Mouse (Mus musculus): ENCODE measurements at regions not wholly inside any gene's neighbourhood (a gene's known extent, or its start where the extent isn't known, plus 50 kb on each side); places are given as distances from the start of the nearest gene placed in this dataset.
"Not testable (repeated sequence)": the region's sequence is repeated elsewhere in the genome, so short reads cannot be mapped to it uniquely, and the experiment has no call there.

DNA sequence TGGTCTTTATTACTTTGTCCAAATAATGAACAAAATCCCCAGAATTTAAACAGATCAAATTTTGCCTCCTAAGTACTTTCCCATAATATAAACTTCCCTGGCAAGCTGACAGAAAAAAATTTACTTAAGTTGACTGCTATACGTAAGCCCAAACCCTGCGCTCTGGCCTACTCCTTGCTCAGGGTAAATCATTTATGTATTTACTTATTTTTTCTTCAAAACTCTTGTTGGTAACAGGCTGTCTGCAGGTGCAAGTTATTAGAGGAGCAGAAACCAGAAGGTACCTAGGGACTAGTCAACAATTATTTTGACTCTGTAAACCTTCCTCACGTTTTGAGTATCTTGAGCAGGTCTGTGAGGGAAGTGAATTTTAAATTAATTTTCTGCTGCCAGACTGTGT is 2615.7 kb downstream of the Poteg start:
- H3K4me3 ChIP-seq (ENCODE audit: low read depth, low read length) = no peak overlapping the region
- H3K9me3 ChIP-seq (replicated peaks; ENCODE audit: control insufficient read depth, low read length, poor library complexity, severe bottlenecking) = no peaks in the 10 kb centered on the region
- WGBS = 84% methylated on average over 3 of the region's 3 CpGs

DNA sequence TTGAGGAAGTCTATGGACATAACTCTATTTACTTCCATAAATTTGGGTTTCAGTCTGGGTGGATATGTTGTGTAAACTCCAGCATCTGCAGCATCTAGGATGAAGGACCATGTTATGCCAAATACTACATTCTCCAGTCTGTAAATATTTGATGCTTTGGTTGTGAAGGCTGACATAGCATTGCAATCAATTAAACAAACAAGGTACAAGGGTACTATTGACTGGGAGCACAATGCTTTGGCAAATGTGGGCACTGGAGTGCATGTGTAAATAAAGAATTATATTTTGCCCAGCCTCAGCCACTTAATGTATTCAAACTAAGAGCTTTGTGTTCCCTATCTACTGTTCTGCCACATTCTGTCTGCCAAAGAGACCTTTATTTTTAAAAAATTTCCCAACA is 2630.3 kb downstream of the Poteg start:
- Histone ChIP-seq H3K4me2 (ENCODE audit: low read length) (no peak overlapping the region), H3K9me3 (replicated peaks; ENCODE audit: control insufficient read depth, low read length, poor library complexity, severe bottlenecking) (no peaks in the 10 kb centered on the region), H3K27ac (ENCODE audit: low read length) (no peak overlapping the region), H3K9ac (ENCODE audit: low read depth, low read length) (no peak overlapping the region), H3K36me3 (ENCODE audit: control insufficient read depth, insufficient read depth, low read length) (no peaks in the 10 kb centered on the region), H3K27me3 (ENCODE audit: control insufficient read depth, insufficient read depth, low read depth, low read length) (no peaks in the 10 kb centered on the region), H3K4me1 (ENCODE audit: control insufficient read depth, insufficient read depth, low read length) (no peaks in the 10 kb centered on the region), H3K4me3 (ENCODE audit: low read depth, low read length) (no peak overlapping the region)
- no peak for ATAC-seq

More for the DNA sequence above, 2615.7 kb downstream of the Poteg start:
- H3K4me2 ChIP-seq (ENCODE audit: low read length) = no peak overlapping the region
- H3K4me1 ChIP-seq (ENCODE audit: control insufficient read depth, insufficient read depth, low read length) = no peaks in the 10 kb centered on the region
- no peaks in the 10 kb centered on the region for H3K36me3 ChIP-seq (ENCODE audit: control insufficient read depth, insufficient read depth, low read length)
- no peak overlapping the region for H3K27ac ChIP-seq (ENCODE audit: low read length)
- ATAC-seq = no peak
- no peak overlapping the region for H3K9ac ChIP-seq (ENCODE audit: low read depth, low read length)
- no peaks in the 10 kb centered on the region for H3K27me3 ChIP-seq (ENCODE audit: control insufficient read depth, insufficient read depth, low read depth, low read length)

DNA sequence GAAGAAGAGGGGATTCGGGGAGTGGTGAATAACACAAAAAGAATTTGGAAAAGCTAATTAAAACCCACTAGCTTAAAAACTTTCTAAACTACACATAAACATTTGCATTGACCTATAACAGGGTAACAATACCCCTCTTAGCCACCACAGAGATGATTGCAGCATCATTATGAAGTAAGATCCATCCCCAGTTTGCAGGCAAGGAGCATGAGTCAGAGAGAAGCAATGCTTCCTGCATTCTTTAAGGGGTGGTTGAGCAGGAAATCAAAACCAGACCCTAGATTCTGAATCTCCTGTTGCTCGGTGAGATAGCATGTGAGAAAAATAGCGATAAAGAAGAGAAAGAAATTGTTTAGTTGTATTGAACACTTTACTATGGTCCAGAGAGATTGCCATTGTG is 2680.3 kb downstream of the Poteg start:
- Histone ChIP-seq H3K4me2 (ENCODE audit: low read length) (no peak overlapping the region), H3K27me3 (ENCODE audit: control insufficient read depth, insufficient read depth, low read depth, low read length) (no peaks in the 10 kb centered on the region), H3K9ac (ENCODE audit: low read depth, low read length) (no peak overlapping the region), H3K4me3 (ENCODE audit: low read depth, low read length) (no peak overlapping the region), H3K9me3 (replicated peaks; ENCODE audit: control insufficient read depth, low read length, poor library complexity, severe bottlenecking) (no peaks in the 10 kb centered on the region), H3K4me1 (ENCODE audit: control insufficient read depth, insufficient read depth, low read length) (no peaks in the 10 kb centered on the region), H3K36me3 (ENCODE audit: control insufficient read depth, insufficient read depth, low read length) (no peaks in the 10 kb centered on the region), H3K27ac (ENCODE audit: low read length) (no peak overlapping the region)
- WGBS = 92% methylated on average over 3 of the region's 3 CpGs
- ATAC-seq = no peak

DNA sequence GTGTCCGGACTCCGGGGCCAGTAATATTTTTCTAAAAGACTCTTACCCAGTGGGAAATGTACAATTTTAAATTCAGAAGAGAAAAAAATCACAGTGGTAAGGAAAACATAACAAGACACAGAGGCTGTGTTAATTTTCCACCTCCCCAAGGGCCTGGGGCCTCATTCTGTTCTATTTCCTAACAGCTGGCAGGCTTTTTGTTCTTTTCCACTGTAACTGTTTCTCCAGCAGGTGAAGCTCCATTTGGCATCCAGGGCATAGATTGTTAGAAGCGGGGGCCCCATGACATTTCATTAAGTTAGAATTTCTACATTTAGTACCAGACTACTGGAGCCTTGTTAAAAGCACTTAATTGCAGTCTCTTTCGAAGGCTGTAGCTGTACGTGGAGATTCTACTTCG is 2687.5 kb downstream of the Poteg start:
- Histone ChIP-seq H3K4me1 (ENCODE audit: control insufficient read depth, insufficient read depth, low read length) (no peaks in the 10 kb centered on the region), H3K9me3 (replicated peaks; ENCODE audit: control insufficient read depth, low read length, poor library complexity, severe bottlenecking) (no peaks in the 10 kb centered on the region), H3K9ac (ENCODE audit: low read depth, low read length) (no peak overlapping the region), H3K36me3 (ENCODE audit: control insufficient read depth, insufficient read depth, low read length) (no peaks in the 10 kb centered on the region), H3K4me3 (ENCODE audit: low read depth, low read length) (no peak overlapping the region), H3K4me2 (ENCODE audit: low read length) (no peak overlapping the region), H3K27me3 (ENCODE audit: control insufficient read depth, insufficient read depth, low read depth, low read length) (no peaks in the 10 kb centered on the region), H3K27ac (ENCODE audit: low read length) (no peak overlapping the region)
- 54% methylated on average over 6 of the region's 6 CpGs for WGBS
- ATAC-seq = no peak

DNA sequence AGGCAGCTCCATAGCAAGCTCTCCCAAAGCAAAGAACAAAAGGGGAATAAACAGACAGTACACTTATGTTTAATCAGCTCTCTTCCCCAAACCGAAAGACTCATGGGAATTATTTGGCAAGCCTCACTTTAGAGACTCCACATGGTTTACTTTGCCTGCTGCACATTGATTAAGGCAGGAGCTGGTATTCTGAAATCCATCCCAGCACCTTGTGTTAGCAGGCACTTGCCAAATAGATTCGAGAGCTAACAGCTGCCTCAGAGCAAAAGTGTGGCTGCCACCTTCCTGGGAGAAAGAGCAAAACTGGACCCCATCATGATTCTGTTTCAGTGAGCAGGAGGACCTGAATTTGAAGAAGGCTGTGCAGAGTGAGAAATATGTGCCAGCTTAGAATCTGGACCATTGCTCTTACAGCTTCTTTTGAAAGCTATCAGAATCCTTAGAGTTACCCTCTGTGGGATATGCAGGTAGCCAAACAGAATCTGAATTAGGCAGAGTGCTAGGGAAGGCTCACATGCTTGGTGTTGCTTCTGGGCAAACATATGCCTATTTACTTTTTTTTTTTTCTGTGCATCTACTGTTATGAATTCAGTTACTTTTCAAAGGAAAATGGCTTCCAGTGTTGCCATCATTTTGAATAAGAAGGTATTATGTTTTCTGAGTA is 2703.8 kb downstream of the Poteg start:
- Histone ChIP-seq H3K27ac (ENCODE audit: low read length) (no peak overlapping the region), H3K4me3 (ENCODE audit: low read depth, low read length) (no peak overlapping the region), H3K4me1 (ENCODE audit: control insufficient read depth, insufficient read depth, low read length) (peaks cover 2% of the 10 kb centered on the region; the same call in 1 of the 2 replicates), H3K27me3 (ENCODE audit: control insufficient read depth, insufficient read depth, low read depth, low read length) (no peaks in the 10 kb centered on the region), H3K9ac (ENCODE audit: low read depth, low read length) (no peak overlapping the region), H3K9me3 (replicated peaks; ENCODE audit: control insufficient read depth, low read length, poor library complexity, severe bottlenecking) (no peaks in the 10 kb centered on the region), H3K4me2 (ENCODE audit: low read length) (no peak overlapping the region), H3K36me3 (ENCODE audit: control insufficient read depth, insufficient read depth, low read length) (no peaks in the 10 kb centered on the region)
- 67% methylated on average over 2 of the region's 2 CpGs for WGBS
- ATAC-seq = no peak

DNA sequence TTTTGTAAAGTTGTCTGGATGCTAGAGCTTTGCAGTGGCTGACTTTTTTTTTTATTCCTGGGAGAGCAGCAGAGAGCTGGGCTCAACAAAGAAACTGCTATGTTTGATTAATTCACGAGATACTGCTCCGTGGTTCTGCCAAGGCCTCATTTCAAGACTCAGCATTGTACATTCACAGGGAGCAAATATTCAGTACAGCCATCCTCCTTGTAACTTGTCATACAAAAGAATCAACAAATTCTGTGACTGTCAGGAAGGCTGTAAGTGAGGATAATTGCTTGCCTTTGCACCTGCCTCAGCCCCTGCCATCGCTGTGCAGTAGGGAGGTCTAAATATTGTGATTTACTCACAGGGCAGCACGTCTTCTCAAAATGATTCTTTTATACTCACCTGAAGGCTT is 2705.5 kb downstream of the Poteg start:
- no peaks in the 10 kb centered on the region for H3K27me3 ChIP-seq (ENCODE audit: control insufficient read depth, insufficient read depth, low read depth, low read length)
- H3K27ac ChIP-seq (ENCODE audit: low read length) = peak overlapping the region; percentile 8; the same call in 1 of the 2 replicates
- 37% methylated on average over 4 of the region's 4 CpGs for WGBS
- H3K9ac ChIP-seq (ENCODE audit: low read depth, low read length) = no peak overlapping the region
- H3K9me3 ChIP-seq (replicated peaks; ENCODE audit: control insufficient read depth, low read length, poor library complexity, severe bottlenecking) = no peaks in the 10 kb centered on the region
- peaks cover 2% of the 10 kb centered on the region; the same call in 1 of the 2 replicates for H3K4me1 ChIP-seq (ENCODE audit: control insufficient read depth, insufficient read depth, low read length)
- no peaks in the 10 kb centered on the region for H3K36me3 ChIP-seq (ENCODE audit: control insufficient read depth, insufficient read depth, low read length)
- no peak overlapping the region for H3K4me3 ChIP-seq (ENCODE audit: low read depth, low read length)
- H3K4me2 ChIP-seq (ENCODE audit: low read length) = no peak overlapping the region
- ATAC-seq = peak; percentile 54; the same call in 1 of the 2 replicates

DNA sequence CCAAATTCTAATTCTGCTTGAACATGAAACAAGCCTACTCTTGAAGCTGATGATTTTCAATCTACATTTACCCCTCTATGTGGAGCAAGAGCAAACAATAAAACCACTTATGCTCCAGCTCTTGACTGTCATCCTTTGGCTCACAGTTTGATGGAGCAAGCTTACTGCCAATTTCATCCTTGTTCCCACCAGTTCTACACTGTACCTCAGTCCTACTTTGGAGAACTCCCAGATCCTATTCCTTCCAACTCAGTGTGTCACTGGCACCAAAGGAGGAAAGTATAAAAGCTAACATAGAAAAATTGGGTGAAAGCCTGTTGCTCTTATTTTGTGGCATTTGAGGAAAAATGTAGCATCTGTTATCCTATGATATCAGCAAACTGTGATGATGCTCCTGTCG is 2724.4 kb downstream of the Poteg start:
- H3K4me3 ChIP-seq (ENCODE audit: low read depth, low read length) = no peak overlapping the region
- H3K4me1 ChIP-seq (ENCODE audit: control insufficient read depth, insufficient read depth, low read length) = no peaks in the 10 kb centered on the region
- no peaks in the 10 kb centered on the region for H3K36me3 ChIP-seq (ENCODE audit: control insufficient read depth, insufficient read depth, low read length)
- ATAC-seq = no peak
- H3K9me3 ChIP-seq (replicated peaks; ENCODE audit: control insufficient read depth, low read length, poor library complexity, severe bottlenecking) = no peaks in the 10 kb centered on the region
- H3K27me3 ChIP-seq (ENCODE audit: control insufficient read depth, insufficient read depth, low read depth, low read length) = no peaks in the 10 kb centered on the region
- 78% methylated on average over 1 of the region's 1 CpGs for WGBS
- H3K4me2 ChIP-seq (ENCODE audit: low read length) = no peak overlapping the region
- H3K9ac ChIP-seq (ENCODE audit: low read depth, low read length) = no peak overlapping the region
- H3K27ac ChIP-seq (ENCODE audit: low read length) = no peak overlapping the region

DNA sequence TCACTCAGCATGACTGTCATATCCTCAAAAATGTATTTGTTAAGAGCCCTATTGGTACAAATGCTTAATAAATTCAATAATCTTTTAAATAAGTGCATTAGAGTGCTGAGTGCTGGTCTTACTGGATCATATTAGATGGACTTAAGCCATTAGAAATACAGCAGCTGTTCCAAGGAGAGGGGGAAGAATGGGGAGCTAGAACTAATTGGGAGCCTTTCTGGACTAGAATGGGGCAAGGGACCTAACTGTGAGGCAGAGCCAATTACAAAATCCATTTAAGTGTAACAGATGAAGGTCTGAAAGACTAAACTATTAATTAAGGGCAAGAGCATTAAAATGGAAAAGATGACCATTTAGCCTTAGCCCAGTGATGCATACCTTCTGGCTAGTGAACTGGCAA is 2755.3 kb downstream of the Poteg start:
- not testable (repeated sequence) for H3K4me3 ChIP-seq (ENCODE audit: low read depth, low read length); H3K4me1 ChIP-seq (ENCODE audit: control insufficient read depth, insufficient read depth, low read length); H3K36me3 ChIP-seq (ENCODE audit: control insufficient read depth, insufficient read depth, low read length); H3K27ac ChIP-seq (ENCODE audit: low read length); ATAC-seq; H3K4me2 ChIP-seq (ENCODE audit: low read length); H3K27me3 ChIP-seq (ENCODE audit: control insufficient read depth, insufficient read depth, low read depth, low read length); H3K9me3 ChIP-seq (replicated peaks; ENCODE audit: control insufficient read depth, low read length, poor library complexity, severe bottlenecking); H3K9ac ChIP-seq (ENCODE audit: low read depth, low read length)

DNA sequence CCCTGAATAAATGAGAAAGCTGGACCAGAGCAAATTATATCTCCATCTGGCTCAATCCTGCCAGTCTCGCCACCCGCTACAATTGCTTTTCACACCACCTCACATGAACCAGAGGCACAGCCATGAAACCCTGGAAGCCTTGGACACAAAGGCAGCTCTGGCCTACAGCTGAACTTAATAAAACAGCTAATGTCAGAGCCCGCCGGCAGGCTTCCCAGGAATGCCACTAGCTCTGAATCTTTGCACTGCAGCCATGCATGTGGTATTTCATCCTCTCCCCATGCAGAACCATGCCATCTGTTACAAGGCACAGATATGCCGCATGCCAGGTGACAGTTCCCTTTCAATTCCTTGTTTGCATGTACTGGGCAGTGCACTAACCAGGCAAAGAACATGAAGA is 2779.9 kb downstream of the Poteg start:
- no peak overlapping the region for H3K4me3 ChIP-seq (ENCODE audit: low read depth, low read length)
- no peaks in the 10 kb centered on the region for H3K36me3 ChIP-seq (ENCODE audit: control insufficient read depth, insufficient read depth, low read length)
- WGBS = 58% methylated on average over 5 of the region's 5 CpGs
- H3K4me2 ChIP-seq (ENCODE audit: low read length) = no peak overlapping the region
- H3K27ac ChIP-seq (ENCODE audit: low read length) = no peak overlapping the region
- no peak overlapping the region for H3K9ac ChIP-seq (ENCODE audit: low read depth, low read length)
- no peaks in the 10 kb centered on the region for H3K4me1 ChIP-seq (ENCODE audit: control insufficient read depth, insufficient read depth, low read length)
- H3K9me3 ChIP-seq (replicated peaks; ENCODE audit: control insufficient read depth, low read length, poor library complexity, severe bottlenecking) = no peaks in the 10 kb centered on the region
- H3K27me3 ChIP-seq (ENCODE audit: control insufficient read depth, insufficient read depth, low read depth, low read length) = no peaks in the 10 kb centered on the region
- ATAC-seq = no peak

Data from midbrain, embryonic 16.5 days (tissue).